Mouse (Mus musculus) CH12.LX (cell line): Measurements from ENCODE around the gene Zfp280d.

Source experiments
- CTCF ChIP-seq, 2 experiments: IDR thresholded peaks in 1 of 2; conservative IDR thresholded peaks in 1 of 2; 2 replicates each; pipeline ENCODE4 v1.5.1; 2011 to 2012; ENCODE audit warnings: low read depth in 2 of 2, low read length in 2 of 2, improper control_type of control experiment in 1 of 2, inconsistent platforms in 1 of 2, mild to moderate bottlenecking in 1 of 2, moderate library complexity in 1 of 2
- POLR2A ChIP-seq: IDR thresholded peaks from 2 replicates; pipeline ENCODE4 v1.6.1; 2011; ENCODE audit warnings: low read depth, mild to moderate bottlenecking, improper control_type of control experiment, low read length
- RAD21 ChIP-seq: IDR thresholded peaks from 2 replicates; pipeline ENCODE4 v1.6.1; 2011; ENCODE audit warnings: low read depth, mild to moderate bottlenecking, low read length, improper control_type of control experiment, moderate library complexity
- ZC3H11A ChIP-seq: IDR thresholded peaks from 2 replicates; pipeline ENCODE4 v1.6.1; 2012; ENCODE audit warnings: low read depth, mild to moderate bottlenecking, inconsistent platforms, low read length, improper control_type of control experiment
- ZMIZ1 ChIP-seq: IDR thresholded peaks from 2 replicates; pipeline ENCODE4 v1.6.1; 2012; ENCODE audit warnings: low read depth, mild to moderate bottlenecking, inconsistent platforms, low read length, improper control_type of control experiment

DNA sequence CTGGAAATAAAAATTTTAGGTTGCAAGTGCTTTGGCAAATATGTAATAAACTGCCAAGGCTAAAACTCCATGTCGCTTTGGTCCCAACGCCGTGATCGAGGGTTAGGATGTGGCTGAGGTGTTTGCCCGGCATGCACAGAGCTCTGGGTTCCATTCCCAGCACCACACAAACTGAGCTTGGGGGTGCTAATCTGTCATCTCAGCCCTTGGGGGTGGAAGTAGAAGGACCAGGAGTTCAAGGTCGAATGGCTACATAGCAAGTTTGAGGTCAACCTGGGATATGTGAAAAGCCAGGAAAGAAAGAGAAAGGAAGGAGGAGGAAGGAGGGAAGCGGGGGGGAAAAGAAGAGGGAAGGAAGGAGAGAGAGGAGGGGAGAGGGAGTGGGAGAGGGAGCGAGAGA lies 129.8 kb downstream of the Zfp280d start:
- TF ChIP-seq POLR2A, result no peak
- TF ChIP-seq CTCF (conservative IDR thresholded peaks at IDR 0.05 in 1 of 2, IDR thresholded peaks at IDR 0.05 in 1 of 2; ENCODE audit: low read depth in 2 of 2, low read length in 2 of 2), result no peak
- no peak for TF ChIP-seq RAD21
- no peak for TF ChIP-seq ZC3H11A
- TF ChIP-seq ZMIZ1, result no peak
